Mouse (Mus musculus) heart, embryonic 12.5 days (tissue): Measurements from ENCODE around the gene Lrif1. TPM values are rescaled to one million over a fixed set of nuclear protein-coding genes. Genes with fewer than 3 reads are reported as not detected.
A peak's percentile ranks its signal among the peaks of the same experiment; 100 is the strongest.
"Not testable (repeated sequence)": the region's sequence is repeated elsewhere in the genome, so short reads cannot be mapped to it uniquely, and the experiment has no call there.

Experiments used
- ATAC-seq: fragments of 200-750 bp; cut with Nextera tagmentation; 2 replicates; pipeline ENCODE4 v1.8.0; 2017; ENCODE audit warnings: moderate TSS enrichment, moderate library complexity; ENCODE audit not compliant: insufficient number of reproducible peaks, low FRiP score
- H3K27ac ChIP-seq: fragments of 300-500 bp; sonication (generic); 2 replicates; pipeline ENCODE4 v1.5.1; 2016; ENCODE audit warnings: mild to moderate bottlenecking, moderate library complexity; ENCODE audit not compliant: poor library complexity, severe bottlenecking
- H3K27me3 ChIP-seq: fragments of 300-500 bp; sonication (generic); replicated peaks from 2 replicates; pipeline ENCODE4 v1.6.1; 2016; ENCODE audit warnings: mild to moderate bottlenecking, moderate library complexity
- H3K36me3 ChIP-seq: fragments of 300-500 bp; sonication (generic); 2 replicates; pipeline ENCODE4 v1.6.1; 2016; ENCODE audit warnings: mild to moderate bottlenecking, moderate library complexity
- H3K4me1 ChIP-seq: fragments of 300-500 bp; sonication (generic); replicated peaks from 2 replicates; pipeline ENCODE4 v1.6.1; 2016; ENCODE audit warnings: mild to moderate bottlenecking
- H3K4me2 ChIP-seq: fragments of 300-500 bp; sonication (generic); 2 replicates; pipeline ENCODE4 v1.6.1; 2016; ENCODE audit warnings: mild to moderate bottlenecking, moderate library complexity
- H3K4me3 ChIP-seq: fragments of 300-500 bp; sonication (generic); 2 replicates; pipeline ENCODE4 v1.5.1; 2016; ENCODE audit warnings: mild to moderate bottlenecking
- H3K9ac ChIP-seq: fragments of 300-500 bp; sonication (generic); 2 replicates; pipeline ENCODE4 v1.6.1; 2016; ENCODE audit warnings: mild to moderate bottlenecking, moderate library complexity
- H3K9me3 ChIP-seq: fragments of 300-500 bp; sonication (generic); replicated peaks from 2 replicates; pipeline ENCODE4 v1.6.1; 2016; ENCODE audit warnings: mild to moderate bottlenecking, moderate library complexity
- WGBS: fragments of 180-500 bp; shearing (Covaris S2); methylation state at CpG from one replicate; pipeline ENCODE4 v1.1.7; 2016; 5-methylcytosine and 5-hydroxymethylcytosine counted together
- polyA plus RNA-seq: library from polyadenylated mRNA; unstranded; fragments of >200 nt; fragmentation: Nextera tagmentation; extraction: Ambion mirVana; gene quantifications from 2 replicates; pipeline ENCODE4 v1.2.1, GENCODE M21; 2016

Lrif1 gene
- polyA plus RNA-seq = 14.8 and 15.4 TPM in 2 replicates

- Histone ChIP-seq H3K27ac (no peak within 1 kb of the TSS), H3K4me3 (peak within 1 kb of the TSS; percentile 63)
- 1% methylated on average over 20 of the region's 20 CpGs for WGBS
Measured at GRCm38 (mm10) chr3:106684830-106685229, at the start of gene Lrif1. TSS of gene Lrif1 (plus strand) at chr3:106684987.

DNA sequence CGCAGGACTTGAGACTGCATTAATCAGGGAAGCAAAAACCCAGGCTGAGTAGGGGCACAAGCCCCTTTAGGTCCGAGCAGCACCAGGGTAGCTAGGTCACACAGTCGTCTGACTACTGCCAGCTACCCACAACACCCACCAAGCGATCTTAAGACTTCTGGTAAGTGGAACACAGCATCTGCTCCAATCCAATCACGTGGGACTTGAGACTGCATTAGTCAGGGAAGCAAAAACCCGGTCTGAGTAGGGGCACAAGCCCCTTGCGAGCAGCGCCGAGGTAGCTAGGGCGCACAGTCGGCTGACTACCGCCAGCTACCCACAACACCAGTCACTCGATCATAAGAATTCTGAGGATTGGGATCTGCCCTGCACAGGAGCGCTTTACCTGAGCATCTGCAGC, 12.0 kb upstream of the Lrif1 start:
- H3K9me3 ChIP-seq, H3K27ac ChIP-seq, H3K9ac ChIP-seq, H3K36me3 ChIP-seq, H3K4me1 ChIP-seq, H3K27me3 ChIP-seq, ATAC-seq, H3K4me3 ChIP-seq, H3K4me2 ChIP-seq: not testable (repeated sequence)
- 59% methylated on average over 14 of the region's 14 CpGs for WGBS

More at GRCm38 (mm10) chr3:106684830-106685229, at the start of gene Lrif1:
- Histone ChIP-seq H3K9ac (peak within 1 kb of the TSS; percentile 78), H3K9me3 (no peaks in the 10 kb centered on the region; the same call in 1 of the 2 replicates), H3K4me2 (peak within 1 kb of the TSS; percentile 69), H3K36me3 (no peaks in the 10 kb centered on the region), H3K27me3 (no peaks in the 10 kb centered on the region), H3K4me1 (no peaks in the 10 kb centered on the region)
- peak; percentile 89 for ATAC-seq

DNA sequence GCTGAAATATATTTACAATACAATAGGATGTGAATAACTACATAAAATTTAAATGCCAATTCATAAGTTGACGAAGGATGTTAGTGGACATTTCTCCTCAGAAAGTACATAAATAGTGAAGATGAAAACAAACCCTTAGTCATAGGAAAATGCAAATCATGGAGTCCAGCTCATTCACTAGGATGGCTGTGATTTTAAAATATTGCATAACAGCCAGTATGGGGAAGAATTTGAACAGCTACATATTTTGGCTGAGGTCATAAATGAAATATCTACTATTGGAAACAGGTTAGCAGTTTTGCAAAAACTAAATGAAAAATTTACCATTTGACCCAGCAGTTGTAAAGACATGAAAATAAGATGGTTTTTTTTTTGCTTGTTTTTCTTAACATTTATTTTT, 594 bp downstream of the Lrif1 start:
- Histone ChIP-seq H3K4me3 (peak overlapping the region; percentile 63; the same call in 1 of the 2 replicates), H3K4me2 (no peak overlapping the region), H3K36me3 (no peaks in the 10 kb centered on the region), H3K9me3 (peaks cover 2% of the 10 kb centered on the region), H3K9ac (no peak overlapping the region), H3K4me1 (no peaks in the 10 kb centered on the region), H3K27me3 (no peaks in the 10 kb centered on the region), H3K27ac (no peak overlapping the region)
- ATAC-seq = no peak
- 31% methylated on average over 1 of the region's 1 CpGs for WGBS

DNA sequence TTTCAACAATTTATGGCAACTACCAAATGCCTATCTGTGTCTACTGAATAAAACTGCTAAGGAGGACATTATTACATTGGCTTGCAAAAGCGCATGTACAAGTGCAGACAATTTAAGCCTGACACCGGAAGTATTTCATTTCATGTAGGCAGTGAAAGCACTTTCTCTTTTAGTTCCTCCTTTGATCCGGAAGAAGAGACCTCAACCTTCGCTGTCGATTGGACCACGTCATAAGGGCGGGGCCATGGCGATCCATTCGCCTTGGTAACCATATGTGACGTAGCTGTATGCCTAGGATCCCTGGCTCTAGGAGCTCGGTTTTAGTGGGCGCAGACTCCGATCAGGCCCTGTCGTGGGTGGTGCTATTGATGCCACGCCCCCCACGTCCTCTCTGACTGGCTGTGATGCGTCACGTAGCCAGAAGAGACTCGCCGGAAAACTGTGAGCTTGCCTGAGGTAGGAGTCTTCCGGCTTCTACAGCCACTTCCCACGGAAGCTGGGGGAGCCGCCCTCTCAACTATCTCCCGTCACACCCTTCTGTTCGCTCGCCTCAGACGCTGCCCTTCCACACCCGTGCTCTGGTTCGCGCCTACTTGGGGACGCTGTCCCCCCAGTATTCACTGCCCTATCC, 36.7 kb downstream of the Lrif1 start:
- Histone ChIP-seq H3K9me3 (0 out of 2 replicates have a peak, but pooled peaks cover 3% of the 10 kb centered on the region), H3K27me3 (peaks cover 9% of the 10 kb centered on the region), H3K4me1 (no peaks in the 10 kb centered on the region), H3K4me2 (peak overlapping the region; percentile 66), H3K36me3 (no peaks in the 10 kb centered on the region), H3K4me3 (peak overlapping the region; percentile 83), H3K27ac (peak overlapping the region; percentile 99), H3K9ac (peak overlapping the region; percentile 76)
- peak; percentile 97 for ATAC-seq
- under 1% methylated on average over 31 of the region's 31 CpGs for WGBS

DNA sequence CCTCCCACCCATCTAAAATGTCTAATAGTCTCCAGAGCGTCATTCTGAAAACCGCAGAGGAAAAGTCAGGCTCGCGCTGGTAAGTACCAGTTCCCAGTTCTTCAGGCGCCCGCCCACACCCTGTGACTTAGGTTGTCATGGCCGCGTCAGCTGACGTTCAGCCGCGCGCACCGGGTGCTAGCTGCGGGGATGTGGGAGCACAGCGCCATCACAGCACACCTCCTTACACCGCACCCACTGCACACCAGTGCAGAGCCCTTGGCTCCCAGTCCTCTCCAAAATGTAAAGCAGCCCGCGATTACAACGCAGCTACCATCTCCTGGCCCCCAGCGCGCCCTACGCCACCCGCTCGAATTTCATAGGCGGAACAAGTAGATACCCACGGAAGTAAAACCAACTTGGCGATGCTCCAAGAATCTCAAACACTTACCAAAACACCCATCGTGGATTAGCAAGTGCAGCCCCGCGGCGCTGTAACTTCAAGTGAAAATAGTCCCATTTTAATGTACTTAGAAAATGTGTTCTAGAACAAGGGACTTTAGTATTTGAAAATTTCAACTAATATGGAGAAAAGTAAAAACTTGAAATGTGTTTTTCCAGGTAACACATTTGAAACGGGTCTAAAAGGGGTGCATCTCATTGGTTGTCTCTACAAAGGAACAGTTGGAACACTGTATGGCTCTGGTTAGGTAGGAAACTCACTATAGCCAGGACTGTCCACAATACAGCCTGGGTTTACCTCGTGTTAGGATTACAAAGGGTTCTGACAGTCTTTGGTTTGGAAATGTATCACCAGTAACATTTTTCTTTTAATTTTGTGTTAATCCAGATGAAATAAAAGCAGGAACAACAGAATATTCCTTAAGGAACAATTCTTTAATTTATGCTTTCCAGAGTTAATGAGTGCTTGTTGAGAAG, 37.5 kb downstream of the Lrif1 start:
- 0 out of 2 replicates have a peak, but pooled peaks cover 4% of the 10 kb centered on the region for H3K9me3 ChIP-seq
- WGBS = 2% methylated on average over 33 of the region's 33 CpGs

DNA sequence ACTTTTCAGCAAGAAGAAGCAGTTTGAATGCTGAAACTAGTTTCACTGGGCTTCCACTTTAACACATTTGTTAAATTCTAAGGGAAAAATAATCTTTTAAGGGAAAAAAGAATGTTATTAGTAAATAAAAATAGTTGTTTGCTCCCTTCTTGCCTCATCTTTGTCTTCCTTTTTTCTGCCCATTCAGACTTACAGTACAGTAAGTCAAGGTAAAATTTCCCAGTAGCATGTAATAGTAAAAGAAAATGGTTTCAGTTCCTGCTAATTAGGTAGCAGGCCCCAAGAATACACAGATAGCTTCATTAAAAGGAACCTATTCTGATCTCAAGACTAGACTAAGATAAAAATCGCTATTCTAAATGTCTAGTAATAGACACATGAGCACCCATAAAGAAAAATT, 71.1 kb downstream of the Lrif1 start:
- no peaks in the 10 kb centered on the region for H3K27me3 ChIP-seq
- H3K36me3 ChIP-seq = no peaks in the 10 kb centered on the region
- 0 out of 2 replicates have a peak, but pooled peaks cover 2% of the 10 kb centered on the region for H3K9me3 ChIP-seq
- H3K4me2 ChIP-seq = no peak overlapping the region
- H3K27ac ChIP-seq = no peak overlapping the region
- no peaks in the 10 kb centered on the region for H3K4me1 ChIP-seq
- no peak for ATAC-seq
- H3K4me3 ChIP-seq = no peak overlapping the region
- no peak overlapping the region for H3K9ac ChIP-seq
- WGBS = 40% methylated on average over 1 of the region's 1 CpGs

More for the DNA sequence above, 37.5 kb downstream of the Lrif1 start:
- peak overlapping the region; percentile 83 for H3K4me3 ChIP-seq
- peak; percentile 93 for ATAC-seq
- H3K36me3 ChIP-seq = peaks cover 4% of the 10 kb centered on the region; the same call in 1 of the 2 replicates
- H3K27me3 ChIP-seq = peaks cover 9% of the 10 kb centered on the region
- H3K4me2 ChIP-seq = peak overlapping the region; percentile 66
- no peaks in the 10 kb centered on the region for H3K4me1 ChIP-seq
- peak overlapping the region; percentile 76 for H3K9ac ChIP-seq
- peak overlapping the region; percentile 99 for H3K27ac ChIP-seq

DNA sequence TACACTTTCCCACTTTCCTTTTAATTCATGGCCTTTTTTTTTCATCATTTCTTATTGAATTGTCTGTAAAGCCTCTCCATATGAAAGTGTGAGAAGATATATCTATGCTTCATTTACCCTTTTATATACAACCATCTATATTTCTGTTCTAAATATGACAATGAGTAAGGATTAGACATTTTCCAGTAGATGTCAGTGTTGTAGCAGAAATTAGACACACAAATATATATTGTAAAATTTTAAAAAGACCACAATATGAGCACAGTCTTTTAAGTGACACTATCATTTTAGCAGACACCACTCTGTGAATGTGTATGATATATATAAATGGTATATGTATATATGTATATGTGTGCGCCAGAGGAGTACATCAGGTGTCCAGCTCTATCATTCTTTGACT, 87.0 kb downstream of the Lrif1 start:
- no peak overlapping the region for H3K9ac ChIP-seq
- H3K4me1 ChIP-seq = no peaks in the 10 kb centered on the region
- H3K4me3 ChIP-seq = no peak overlapping the region
- H3K27me3 ChIP-seq = no peaks in the 10 kb centered on the region
- 70% methylated on average over 1 of the region's 1 CpGs for WGBS
- no peaks in the 10 kb centered on the region for H3K9me3 ChIP-seq
- no peak for ATAC-seq
- H3K4me2 ChIP-seq = no peak overlapping the region
- no peak overlapping the region for H3K27ac ChIP-seq
- no peaks in the 10 kb centered on the region for H3K36me3 ChIP-seq

- Histone ChIP-seq H3K36me3 (no peaks in the 10 kb centered on the region), H3K4me2 (no peak overlapping the region), H3K9ac (no peak overlapping the region), H3K4me3 (no peak overlapping the region), H3K4me1 (no peaks in the 10 kb centered on the region), H3K27me3 (no peaks in the 10 kb centered on the region), H3K9me3 (no peaks in the 10 kb centered on the region), H3K27ac (no peak overlapping the region)
- 65% methylated on average over 3 of the region's 3 CpGs for WGBS
- ATAC-seq = no peak
Measured at GRCm38 (mm10) chr3:106785130-106785529, 100.3 kb downstream of the Lrif1 start.

Other genes starting within 250 kb of the Lrif1 start
- 2.0 and 2.2 TPM in 2 replicates for gene Dennd2d, start 202.6 kb upstream of the Lrif1 start, polyA plus RNA-seq
- gene Dram2, start 137.2 kb upstream of the Lrif1 start, polyA plus RNA-seq = 57.6 and 59.4 TPM in 2 replicates
- 32.4 and 32.9 TPM in 2 replicates for gene Cept1, start 137.2 kb upstream of the Lrif1 start, polyA plus RNA-seq
- 2.6 and 3.9 TPM in 2 replicates for gene Cd53, start 105.2 kb downstream of the Lrif1 start, polyA plus RNA-seq
- gene Olfr266, start 141.3 kb downstream of the Lrif1 start, polyA plus RNA-seq = not detected in 2 replicates